Mouse (Mus musculus) ES-Bruce4 (cell line): ENCODE measurements around the gene Intu.

Source experiments
- CTCF ChIP-seq: IDR thresholded peaks from one replicate; pipeline ENCODE4 v1.8.1; 2011; ENCODE audit warnings: low read depth, low read length
- EP300 ChIP-seq: IDR thresholded peaks from 2 replicates; pipeline ENCODE4 v1.6.1; 2011; ENCODE audit warnings: low read depth, low read length; ENCODE audit not compliant: insufficient read depth
- POLR2A ChIP-seq: IDR thresholded peaks from one replicate; pipeline ENCODE4 v1.8.1; 2011; ENCODE audit warnings: low read length; ENCODE audit not compliant: insufficient read depth

GRCm38 (mm10) chr3:40704816-40705430 is 173.8 kb downstream of the Intu start:
- TF ChIP-seq CTCF (no peak), EP300 (no peak), POLR2A (no peak)
